Mouse (Mus musculus) urinary bladder, adult 2 months (tissue): ENCODE results near the gene Tprkb. TPM values are rescaled to one million over a fixed set of nuclear protein-coding genes. Genes with fewer than 3 reads are reported as not detected.
"Not testable (repeated sequence)": the region's sequence is repeated elsewhere in the genome, so short reads cannot be mapped to it uniquely, and the experiment has no call there.

Experiments used
- DNase-seq: peaks from one replicate; pipeline ENCODE4 v3.0.0; 2022; ENCODE audit warnings: low spot score
- polyA plus RNA-seq: library from polyadenylated mRNA; depleted of rRNA; stranded (reverse); fragments of >200 nt; gene quantifications from 2 replicates; pipeline ENCODE4 v1.2.3, GENCODE M21; 2012; rRNA removed

Tprkb gene
- polyA plus RNA-seq, result 34.5 and 35.2 TPM in 2 replicates

DNA sequence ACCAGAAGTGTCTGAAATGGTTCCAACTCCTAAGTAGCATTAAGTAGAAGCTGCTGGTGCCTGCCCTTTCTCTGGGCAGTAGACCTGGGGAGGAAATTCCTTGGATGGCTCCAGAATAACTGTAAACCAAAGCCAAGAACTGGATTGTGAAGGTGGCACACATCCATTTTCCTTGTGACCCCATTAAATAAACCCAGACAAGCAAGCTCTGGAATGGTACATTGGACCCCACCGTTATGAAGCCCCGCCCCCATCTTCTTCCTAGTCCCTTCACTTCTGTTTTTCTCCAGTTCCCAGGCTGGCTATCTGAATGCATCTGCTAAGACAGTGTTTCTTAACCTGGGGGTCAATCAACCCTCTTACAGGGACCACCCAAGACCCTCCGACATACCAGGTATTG, at the start of gene Tprkb:
Gene Tprkb (plus strand): TSS at position 279 of the 400 bp plus-strand sequence.
- no peak for DNase-seq

DNA sequence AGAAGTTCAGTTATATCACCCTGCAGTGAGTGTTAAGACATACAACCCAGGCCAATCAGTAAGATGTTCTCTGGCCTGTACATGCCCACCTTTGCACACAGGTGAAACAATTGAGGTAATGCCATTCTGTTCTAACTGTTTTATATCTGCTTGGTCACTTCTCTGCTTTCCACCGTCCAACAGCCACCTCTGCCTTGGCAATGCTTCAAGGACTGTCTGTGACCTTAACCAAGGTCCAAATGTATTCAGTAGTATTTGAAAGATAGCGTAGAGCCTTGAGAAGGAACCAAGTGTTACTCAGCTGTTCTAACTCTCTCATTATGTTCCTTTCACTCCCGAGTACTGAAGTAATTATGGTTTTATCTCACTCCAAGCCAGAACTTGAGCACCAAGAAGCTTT, 49.1 kb upstream of the Tprkb start:
- no peak for DNase-seq

DNA sequence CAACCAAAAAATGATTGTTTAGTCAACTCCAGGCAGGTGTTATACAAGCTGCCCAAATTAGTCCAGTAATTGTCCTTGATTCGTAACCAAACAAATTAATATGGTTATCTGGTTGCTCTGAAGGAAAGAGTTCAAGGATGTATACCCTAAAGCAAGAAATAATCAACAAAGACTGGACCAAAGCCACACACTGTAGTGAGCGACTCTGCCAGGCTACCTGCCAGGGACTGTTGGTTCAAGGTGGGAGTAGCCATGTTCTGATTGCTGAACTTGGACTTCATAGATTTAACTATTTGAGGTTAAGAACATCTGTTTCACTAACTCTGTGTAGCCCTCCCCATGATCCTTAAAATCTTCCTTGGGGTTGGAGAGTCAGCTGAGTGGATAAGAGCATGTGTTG, 48.5 kb upstream of the Tprkb start:
- DNase-seq, result no peak

DNA sequence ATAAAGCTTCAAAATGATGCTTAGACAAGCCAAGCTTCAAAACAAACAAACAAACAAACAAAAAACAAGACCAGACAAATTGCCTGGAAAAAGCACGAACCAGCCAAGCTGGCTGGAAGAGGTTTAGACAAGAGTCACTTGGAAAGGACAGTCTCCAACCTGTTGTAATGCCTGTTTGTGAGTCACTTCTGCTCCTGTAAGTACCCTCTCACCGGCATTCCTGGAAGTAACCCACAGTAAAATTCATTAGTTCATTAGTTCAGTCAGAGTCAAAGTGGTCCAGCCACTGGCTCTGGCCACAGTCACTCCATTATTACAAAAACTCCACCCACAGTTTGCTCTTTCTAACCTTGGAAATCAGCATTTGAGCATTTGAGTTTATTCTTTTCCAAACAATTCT, 47.8 kb upstream of the Tprkb start:
- no peak for DNase-seq

DNA sequence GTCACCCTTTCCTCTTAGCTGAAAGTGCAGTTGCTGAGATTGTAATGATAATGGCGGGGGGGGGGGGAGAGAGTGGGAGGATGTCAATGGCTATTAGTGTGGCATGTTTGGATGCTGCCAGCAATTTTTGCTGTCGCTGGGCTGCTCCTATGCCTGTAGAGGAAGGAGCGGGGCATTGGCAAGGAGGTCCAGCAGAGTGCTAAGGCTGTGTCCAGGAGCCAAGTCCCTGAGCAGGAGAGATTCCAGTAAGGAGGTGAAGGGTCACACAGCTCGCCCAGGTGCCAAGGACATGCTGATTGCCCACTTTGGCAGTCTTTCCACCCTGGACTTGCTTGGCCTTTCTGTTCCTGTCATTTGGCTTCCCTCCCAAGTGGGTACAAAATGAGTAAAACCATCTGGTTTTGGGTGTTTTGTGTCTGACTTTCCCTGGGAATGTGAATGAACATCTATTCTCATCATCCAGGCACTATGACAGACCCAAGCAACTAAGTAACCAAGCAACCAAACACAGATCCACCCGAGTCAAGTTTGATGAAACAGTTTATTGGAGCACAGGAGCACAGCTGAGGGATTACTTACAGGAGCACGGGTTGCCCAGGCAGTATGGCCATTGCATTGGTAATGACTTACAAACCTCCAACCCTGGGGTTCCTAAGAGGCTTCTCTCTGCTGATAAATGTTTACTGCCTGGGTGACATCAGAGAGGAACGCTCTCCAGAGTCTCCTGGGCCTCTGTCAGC, 46.6 kb upstream of the Tprkb start:
- not testable (repeated sequence) for DNase-seq

DNA sequence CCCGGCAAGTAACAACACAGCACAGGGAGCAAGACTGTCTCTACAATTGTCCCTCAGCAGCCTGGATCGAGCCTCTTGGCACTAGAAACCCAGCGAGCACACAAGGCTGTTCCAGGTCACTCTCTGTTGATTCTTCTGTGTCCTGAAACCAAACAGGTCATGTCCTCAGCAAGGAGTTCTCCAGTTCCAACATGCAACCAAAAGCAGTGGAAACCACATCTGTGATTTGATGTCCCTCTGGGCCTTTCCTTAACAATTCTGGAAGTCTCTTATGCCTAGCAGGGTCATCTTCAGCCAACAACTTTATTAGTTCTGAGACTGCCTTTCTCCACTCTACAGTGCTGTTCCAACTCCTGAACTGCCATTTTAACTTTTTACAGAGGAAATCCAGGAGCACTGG, 45.5 kb upstream of the Tprkb start:
- not testable (repeated sequence) for DNase-seq

DNA sequence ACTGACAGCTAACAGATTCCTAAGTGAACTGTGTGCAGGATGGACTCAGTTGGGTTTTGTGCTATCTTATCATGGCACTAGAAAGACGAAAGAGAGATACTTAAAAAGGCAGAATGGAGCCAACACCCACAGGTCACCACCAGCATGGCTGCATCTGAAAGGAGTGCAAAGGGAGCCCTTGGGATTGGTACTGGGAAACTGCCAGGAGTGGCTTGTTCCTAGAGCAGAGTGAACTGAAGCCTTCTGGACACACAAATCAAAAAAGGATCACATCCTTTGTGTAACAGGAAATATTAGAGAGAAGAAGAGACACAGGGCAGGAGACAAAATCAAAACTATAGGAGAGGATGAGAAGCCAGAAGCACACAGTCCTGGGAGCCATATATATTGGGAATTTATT, 44.7 kb upstream of the Tprkb start:
- not testable (repeated sequence) for DNase-seq

DNA sequence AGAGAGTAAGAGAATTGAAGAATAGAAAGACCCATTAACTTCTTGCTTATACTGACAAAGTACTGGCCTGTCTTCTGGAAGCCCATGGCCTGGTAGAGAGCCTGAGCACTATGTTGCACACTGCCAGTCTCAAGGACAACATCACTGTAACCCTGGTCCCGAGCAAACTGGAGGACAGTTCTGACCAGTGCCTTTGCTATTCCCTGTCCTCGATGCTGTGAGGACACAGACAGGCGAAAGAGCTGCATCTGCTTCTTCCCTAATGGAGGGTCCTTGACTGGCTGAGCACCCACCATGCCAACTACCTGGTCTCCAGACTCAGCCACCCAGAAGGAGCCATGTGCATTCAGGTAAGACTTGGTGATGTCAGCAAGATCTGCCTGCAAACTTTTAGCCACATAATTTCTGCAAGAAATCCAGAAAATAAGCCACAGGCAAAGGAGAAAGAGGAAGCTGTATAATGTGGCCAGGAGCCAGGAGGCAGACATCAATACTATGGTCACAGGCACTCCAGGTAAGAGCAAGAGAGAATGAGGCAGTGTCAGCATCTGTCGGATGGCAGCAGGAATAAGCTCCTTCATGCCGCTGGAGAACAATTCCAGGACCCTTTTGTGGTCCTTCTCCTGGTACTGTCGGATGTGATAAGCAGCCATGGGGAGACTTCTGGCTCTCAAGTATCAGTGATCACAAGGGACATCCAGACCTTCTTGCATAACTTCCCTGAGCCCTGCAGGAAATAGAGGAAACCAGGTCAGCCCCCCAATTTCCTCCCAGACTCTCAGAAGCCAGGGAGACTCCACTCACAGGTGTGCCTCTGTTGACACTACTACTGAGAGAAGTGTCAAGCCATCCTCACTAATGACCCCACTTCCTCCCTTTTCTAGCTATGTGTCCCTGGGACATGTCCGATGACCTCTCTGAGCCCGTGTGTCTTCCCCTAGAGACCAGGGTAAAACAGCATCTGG, 43.7 kb upstream of the Tprkb start:
- no peak for DNase-seq

DNA sequence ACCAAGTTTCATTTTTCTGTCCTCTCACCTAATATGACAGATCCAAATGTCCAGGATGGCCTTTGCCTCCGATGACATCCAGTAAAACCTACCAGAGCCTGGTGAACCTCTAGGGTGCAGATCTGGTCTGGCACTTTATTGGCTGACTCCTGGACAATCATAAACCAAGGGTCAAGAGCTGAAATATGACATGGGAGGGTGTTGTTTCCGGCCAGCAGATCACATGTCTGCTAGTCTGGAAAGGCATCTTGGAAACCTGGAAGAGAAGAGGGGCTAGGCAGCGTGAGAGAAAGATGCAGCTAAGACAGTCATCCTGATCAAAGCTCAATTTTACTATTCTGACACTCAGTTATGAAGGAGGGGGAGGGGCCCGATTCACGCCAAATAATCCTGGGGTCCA, 42.7 kb upstream of the Tprkb start, which contains the start of gene Nat8f2:
Gene Nat8f2 (minus strand): TSS at position 153 of the 400 bp plus-strand sequence.
- not testable (repeated sequence) for DNase-seq

DNA sequence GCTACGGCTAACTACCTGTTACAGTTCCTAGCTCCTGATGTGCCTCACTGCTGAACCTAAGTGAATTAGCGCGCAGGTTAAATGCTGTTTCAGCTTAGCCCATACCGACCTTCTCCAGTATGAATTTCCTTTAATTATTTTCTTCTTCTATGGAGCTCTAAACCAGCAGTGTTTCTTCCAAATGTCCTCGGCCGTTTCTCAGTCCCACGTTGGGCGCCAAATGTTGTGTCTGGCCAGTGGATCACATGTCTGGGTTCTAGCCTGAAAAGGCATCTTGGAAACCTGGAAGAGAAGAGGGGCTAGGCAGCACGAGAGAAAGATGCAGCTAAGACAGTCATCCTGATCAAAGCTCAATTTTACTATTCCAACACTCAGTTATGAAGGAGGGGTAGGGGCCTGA, 28.4 kb upstream of the Tprkb start:
- DNase-seq, result not testable (repeated sequence)

DNA sequence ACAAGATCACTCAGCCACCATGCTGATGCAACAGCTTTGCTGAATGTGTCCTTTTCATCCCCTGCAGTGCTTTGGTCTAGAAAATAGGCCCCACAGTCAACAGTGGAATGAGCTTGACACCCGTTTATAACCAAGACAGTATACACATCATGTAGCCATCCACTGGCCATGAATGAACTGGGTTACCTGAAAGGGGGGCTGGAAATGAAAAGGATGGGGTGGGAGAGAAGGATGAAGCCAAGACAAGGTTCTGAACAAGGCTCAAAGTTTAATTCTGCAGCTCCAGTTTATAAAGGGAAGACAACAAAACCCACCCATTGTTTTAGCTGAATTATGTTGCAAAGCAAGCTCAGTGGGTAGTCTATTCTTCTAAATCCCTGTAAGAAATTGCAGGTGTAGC, 27.4 kb upstream of the Tprkb start:
- no peak for DNase-seq

DNA sequence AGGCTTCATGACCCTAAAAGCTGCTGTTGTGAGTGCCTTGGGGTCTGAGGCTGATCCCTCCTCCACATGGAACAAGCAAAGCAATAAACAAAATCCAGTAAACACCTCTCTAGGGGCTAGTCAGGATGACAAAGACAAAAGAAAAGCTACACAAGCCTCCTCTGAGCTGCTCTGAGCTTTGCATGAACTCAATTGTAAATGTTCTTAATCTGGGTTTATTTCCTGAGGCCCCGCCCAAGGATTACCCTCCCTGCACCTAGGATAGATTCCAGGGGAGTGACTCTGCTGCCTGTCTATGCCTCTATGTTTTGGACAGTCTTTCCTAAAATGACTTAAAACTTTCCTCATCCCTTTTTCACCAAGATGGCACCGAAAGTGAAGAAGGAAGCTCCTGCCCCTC, 22.7 kb upstream of the Tprkb start:
- DNase-seq, result no peak

DNA sequence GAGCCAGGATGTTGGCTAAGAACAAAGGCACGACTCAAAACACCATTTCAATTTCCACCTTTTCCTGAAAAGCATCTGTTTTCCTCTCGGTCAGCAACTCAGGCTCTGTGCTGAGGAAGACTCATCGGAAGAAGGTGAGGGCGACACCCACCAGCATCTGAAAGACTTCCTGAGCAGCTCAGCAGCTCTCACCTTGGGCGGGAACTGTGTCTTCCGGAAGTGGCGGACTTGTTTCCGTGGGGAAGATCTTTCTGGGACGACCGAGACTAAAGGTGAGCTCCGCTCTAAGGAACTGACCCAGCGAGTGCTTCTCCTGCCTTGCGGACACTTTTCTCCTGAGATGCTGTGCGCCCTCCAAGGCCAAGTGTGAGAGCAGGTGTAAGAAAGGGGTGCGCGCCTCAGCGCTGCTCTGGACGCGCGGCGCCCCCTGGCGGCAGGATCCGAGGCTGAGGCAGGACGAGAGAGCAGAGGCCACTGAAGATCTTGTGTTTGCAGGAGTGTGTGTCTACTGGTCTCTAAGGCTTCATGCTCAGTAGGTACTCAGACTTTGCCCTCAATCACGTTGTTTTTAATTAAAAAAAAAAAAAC, 16.5 kb upstream of the Tprkb start:
- DNase-seq, result not testable (repeated sequence)

DNA sequence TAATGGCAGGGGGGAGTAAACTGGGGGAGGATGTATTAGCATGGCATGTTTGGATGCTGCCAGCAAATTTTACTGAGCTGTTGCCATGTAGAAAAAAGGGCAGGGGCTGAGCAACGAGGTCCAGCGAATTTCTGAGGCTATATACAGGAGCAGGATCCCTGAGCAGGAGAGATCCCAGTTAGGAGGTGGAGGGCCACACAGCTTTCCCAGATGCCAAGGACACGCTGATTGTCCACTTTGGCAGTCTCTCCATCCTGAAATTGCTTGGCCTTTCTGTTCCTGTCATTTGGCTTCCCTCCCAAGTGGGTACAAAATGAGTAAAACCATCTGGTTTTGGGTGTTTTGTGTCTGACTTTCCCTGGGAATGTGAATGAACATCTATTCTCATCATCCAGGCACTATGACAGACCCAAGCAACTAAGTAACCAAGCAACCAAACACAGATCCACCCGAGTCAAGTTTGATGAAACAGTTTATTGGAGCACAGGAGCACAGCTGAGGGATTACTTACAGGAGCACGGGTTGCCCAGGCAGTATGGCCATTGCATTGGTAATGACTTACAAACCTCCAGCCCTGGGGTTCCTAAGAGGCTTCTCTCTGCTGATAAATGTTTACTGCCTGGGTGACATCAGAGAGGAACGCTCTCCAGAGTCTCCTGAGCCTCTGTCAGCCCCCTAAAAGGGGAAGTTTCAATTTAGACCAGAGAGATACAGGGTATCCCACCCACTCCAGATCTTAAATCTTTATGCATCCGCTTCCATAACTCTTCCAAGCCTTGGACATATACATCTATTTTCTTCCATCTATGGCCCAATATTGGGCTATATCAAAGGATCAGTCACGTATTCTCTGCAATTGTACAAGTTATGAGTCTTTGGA, 12.8 kb upstream of the Tprkb start:
- not testable (repeated sequence) for DNase-seq

DNA sequence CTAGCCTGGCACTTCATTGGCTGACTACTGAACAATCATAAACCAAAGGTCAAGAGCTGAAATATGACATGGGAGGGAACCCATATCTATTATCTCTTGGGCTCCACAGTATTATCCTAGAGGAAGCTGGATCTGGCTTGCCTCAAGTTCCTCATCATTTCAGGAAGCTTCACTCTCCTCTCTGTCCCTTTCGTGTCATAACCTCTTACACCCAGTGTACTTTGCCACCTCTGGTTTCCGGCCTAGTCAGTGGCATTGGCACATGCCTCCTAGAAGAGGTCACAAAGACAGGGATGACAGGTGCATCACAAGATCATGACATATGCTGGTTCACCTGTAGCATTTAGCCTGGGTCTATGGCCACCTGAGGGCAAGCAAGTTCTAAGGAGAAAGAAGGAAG, 9.4 kb upstream of the Tprkb start:
- no peak for DNase-seq

DNA sequence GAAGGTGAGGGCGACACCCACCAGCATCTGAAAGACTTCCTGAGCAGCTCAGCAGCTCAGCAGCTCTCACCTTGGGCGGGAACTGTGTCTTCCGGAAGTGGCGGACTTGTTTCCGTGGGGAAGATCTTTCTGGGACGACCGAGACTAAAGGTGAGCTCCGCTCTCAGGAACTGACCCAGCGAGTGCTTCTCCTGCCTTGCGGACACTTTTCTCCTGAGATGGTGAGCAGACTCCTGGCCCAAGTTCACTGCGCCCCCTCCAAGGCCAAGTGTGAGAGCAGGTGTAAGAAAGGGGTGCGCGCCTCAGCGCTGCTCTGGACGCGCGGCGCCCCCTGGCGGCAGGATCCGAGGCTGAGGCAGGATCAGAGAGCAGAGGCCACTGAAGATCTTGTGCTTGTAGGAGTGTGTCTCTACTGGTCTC, 7.0 kb upstream of the Tprkb start, which contains the start of gene Nat8f4:
Gene Nat8f4 (minus strand): TSS at position 243 of the 420 bp plus-strand sequence.
- peak; percentile 71 for DNase-seq

DNA sequence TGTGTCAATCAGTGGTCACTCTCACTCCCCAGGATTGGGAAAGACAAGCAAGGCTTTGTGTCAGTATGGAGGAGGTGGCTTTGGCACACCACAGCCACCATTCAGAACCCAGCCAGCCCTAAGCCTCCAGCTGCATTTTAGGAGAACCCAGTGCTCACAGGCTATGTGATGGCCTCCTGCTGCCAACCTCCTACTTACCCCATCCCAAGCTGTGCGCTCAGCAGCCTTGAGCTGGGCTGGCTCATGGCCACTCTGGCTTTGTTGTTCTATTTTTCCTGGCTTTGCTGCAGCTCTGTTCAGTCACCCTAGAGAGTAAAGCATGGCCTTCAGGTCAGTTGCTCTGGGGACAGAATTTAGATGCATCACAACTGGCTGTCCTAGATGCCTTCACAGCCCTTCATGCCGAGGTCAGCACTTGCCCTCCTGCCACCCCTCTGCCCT, 4.7 kb upstream of the Tprkb start:
- not testable (repeated sequence) for DNase-seq

DNA sequence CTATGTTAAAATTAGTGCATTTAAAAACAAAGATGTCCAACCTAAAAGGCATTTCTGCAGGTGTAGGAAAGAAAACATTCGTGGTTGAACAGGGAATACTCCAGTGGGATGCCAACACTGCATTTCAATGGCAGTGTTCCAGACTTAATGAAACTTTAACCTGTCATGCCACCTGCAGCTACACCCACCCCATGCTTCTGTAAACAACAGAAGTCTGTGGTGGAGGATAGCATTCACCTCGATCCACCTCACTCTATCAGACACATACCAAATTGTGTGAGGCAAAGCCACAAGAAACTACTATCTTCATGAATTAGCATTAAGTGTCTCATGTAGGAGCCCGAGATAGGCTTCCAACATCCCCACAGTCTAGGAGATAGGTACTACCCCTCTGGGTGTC, 3.3 kb upstream of the Tprkb start:
- DNase-seq, result no peak

DNA sequence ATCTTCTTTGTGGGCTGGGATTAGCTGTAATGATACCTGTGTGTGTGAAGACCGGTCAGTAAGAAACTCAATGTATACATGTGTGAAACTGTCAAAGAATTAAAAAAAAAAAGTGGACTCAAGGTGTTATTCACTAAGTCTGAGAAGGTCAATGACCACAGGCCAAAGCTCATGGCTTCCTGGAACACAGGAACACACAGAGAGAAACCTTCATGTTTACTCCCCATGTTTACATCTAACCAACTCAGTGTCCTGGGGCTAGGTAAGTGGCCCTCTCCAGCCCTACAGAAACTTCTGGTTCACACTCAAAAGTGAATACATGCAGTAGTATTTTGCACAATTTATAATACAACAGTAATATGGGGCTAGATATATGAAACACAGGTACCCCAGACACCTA, 2.0 kb upstream of the Tprkb start:
- DNase-seq, result no peak

DNA sequence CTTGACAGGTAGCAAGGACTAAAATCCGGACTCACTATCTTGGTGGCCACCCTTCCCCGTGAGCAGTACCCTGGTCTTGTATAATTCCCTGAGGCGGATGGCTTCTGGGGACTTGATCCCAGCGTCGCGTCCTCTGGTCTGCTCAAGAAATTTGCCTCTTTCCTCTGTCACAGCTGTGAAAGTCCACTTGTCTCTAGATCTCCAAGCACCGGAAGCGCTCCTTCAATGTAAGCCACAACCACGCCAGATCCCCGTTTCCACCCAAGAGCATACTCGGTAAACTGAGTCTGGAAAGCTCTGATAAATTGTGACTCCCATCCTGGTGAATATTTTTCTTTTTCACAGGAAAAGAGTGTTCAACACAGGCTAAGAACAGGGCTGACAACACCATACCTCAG, 3.5 kb downstream of the Tprkb start:
- no peak for DNase-seq
